Mouse (Mus musculus): ENCODE results near the gene Tmem255b. TPM values are rescaled to one million over a fixed set of nuclear protein-coding genes. Genes with fewer than 3 reads are reported as not detected.

Tmem255b gene
- polyA plus RNA-seq, 1 experiment from 2014 or later: 0.75 TPM

DNA sequence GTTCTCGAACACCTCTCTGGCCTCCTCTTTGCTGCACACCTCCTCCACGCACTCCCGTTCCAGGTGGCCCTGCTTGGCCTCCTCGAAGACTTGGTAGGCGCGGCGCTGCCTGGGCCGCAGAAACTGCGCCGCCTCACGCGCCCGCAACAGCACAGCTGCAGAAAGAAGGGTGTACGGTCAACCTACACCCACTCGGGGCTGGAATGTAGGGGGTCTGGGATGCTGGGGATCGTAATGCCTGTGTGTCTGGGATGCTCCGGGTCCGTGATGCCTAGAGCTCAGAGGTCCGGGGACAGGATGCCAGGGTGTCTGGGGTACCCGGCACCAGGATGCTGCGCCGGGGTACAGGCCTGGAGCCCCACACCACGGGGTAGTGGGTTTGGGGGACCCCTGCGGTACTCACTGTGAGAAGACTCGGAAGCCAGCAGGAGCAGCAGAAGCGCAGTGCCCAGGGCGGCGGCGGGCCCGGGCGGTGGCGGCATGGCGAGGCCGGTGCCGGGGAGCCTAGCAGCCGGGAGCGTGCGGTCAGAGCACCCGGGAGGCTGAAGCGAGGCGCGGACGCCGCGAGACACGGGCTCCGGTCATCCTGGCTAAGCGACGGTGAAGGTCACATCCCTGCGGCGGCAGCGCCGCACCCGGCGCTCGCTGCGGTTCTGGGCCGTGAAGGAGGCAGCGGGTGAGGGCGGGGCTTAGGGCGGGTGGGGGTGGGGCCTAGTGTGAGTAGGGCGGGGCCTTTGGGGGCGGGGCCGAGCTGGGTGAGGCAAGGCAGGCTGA lies 59.1 kb downstream of the Tmem255b start, which contains the start of gene Gas6:
Gas6 (minus strand) TSS at position 633 of the 774 bp plus-strand sequence.
- H3K27ac ChIP-seq: no peak within 1 kb of the TSS; the same call in 1 of the 2 replicates
- H3K9ac ChIP-seq: peak within 1 kb of the TSS; percentile 59
- peak; percentile 58 for ATAC-seq (ENCODE audit: borderline replicate concordance, extremely low read depth, low FRiP score, low TSS enrichment)
- H3K4me3 ChIP-seq: peak within 1 kb of the TSS; percentile 63
- no peaks in the 10 kb centered on the region for H3K9me3 ChIP-seq
- 1% methylated on average over 61 of the region's 64 CpGs for WGBS
- peaks cover 43% of the 10 kb centered on the region for H3K4me1 ChIP-seq
- H3K27me3 ChIP-seq: peaks cover 24% of the 10 kb centered on the region; the same call in 1 of the 2 replicates
- H3K4me2 ChIP-seq: peak within 1 kb of the TSS; percentile 91
- no peaks in the 10 kb centered on the region for H3K36me3 ChIP-seq

DNA sequence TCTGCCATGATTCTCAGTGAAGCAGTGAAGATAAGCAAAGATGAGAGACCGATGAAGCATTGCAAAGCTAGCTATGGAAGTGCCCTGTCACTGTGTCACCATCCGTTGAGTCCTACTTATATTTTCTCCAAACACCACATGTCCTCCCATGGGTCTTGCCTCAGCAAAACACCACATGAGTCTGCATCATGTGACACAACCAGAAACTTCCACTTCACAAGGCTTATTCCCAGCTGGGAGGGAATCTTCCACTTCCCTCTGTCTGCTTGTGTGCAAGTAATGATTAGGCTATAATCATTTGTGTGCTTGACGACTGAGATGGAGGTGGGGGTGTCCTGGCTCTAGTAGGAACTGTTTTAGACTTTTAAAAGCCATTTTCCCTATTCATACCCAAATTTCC lies 66.2 kb downstream of the Tmem255b start:
- Histone ChIP-seq H3K9ac (no peak overlapping the region), H3K27me3 (no peaks in the 10 kb centered on the region), H3K4me2 (no peak overlapping the region), H3K36me3 (no peaks in the 10 kb centered on the region), H3K27ac (no peak overlapping the region), H3K4me3 (no peak overlapping the region), H3K9me3 (no peaks in the 10 kb centered on the region), H3K4me1 (peaks cover 12% of the 10 kb centered on the region; the same call in 1 of the 2 replicates)
- 82% methylated on average over 3 of the region's 3 CpGs for WGBS
- ATAC-seq (ENCODE audit: borderline replicate concordance, extremely low read depth, low FRiP score, low TSS enrichment): no peak

DNA sequence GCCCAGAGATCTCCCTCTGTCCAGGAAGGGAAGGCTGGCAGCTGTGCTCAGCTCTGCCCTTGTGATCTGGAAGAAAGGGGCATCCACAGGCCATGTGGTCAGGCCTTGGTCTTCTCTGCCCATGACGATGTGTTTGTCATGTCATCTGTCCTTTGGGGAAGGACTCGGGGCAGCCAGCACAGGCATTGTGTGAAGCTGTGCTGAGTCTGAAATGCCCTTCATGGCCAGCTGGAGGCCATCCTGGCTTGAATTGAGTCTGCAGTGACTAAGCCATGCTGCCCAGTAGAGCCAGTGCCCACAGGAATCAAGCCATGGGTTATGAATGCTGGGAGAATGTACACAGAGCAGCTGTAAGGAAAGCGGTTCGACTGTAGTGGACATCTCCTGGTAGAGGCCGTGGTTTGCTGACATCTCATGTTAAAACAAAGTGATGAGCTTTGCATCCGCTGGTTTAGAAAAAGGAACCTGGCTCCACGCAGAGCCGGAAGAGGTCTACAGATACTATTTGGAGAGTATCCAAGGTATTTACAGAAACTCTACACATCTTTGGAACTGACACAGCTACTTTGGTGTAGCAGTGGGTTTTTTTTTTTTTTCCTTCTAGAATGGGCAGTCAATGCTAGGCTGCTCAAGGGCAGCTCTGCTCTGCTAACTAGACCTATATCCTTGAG lies 69.1 kb downstream of the Tmem255b start:
- Histone ChIP-seq H3K4me3 (no peak overlapping the region), H3K4me1 (peaks cover 34% of the 10 kb centered on the region), H3K27ac (no peak overlapping the region), H3K9ac (no peak overlapping the region), H3K36me3 (no peaks in the 10 kb centered on the region), H3K4me2 (no peak overlapping the region), H3K9me3 (no peaks in the 10 kb centered on the region), H3K27me3 (no peaks in the 10 kb centered on the region)
- 0 out of 2 replicates have a peak, but pooled peaks have one; percentile 10 for ATAC-seq (ENCODE audit: borderline replicate concordance, extremely low read depth, low FRiP score, low TSS enrichment)
- WGBS: 67% methylated on average over 8 of the region's 8 CpGs

DNA sequence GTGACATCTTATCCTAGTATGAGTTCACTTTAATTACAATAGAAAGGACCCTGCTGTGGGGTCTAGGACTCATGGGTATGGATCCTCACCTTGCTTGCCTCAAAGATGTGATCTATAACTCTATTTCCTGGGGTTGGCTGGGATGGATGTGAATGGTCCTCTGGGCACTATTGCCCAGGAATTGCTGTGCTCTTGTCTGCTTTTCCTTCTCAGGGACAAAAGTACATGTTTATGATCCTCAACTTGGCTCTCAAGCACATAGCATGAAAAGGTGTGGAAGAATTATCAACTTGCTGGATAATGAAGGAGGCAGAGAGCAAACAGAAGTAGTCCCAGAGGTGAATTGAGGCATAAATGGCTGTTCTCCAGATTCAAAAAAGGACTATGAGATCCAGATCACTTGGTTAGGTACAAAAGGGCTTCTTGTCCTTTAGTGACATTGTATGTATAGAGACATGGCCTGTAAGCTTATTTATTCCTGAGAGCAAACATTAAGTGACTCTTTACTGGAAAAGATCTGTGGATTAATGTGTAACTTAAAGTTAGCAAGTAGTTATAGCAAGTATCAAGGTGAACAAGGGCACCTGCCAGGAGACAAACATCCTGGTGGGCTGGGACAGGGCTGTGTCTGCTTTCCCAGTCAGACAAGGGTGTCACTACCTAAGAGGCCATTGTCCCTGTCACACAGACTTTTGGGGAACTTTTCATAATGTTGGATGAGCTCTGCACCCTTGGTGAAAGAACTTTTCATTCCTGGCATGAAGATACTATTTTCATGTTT lies 70.1 kb downstream of the Tmem255b start:
- Histone ChIP-seq H3K4me3 (no peak overlapping the region), H3K27me3 (no peaks in the 10 kb centered on the region), H3K4me2 (no peak overlapping the region), H3K36me3 (no peaks in the 10 kb centered on the region), H3K9ac (no peak overlapping the region), H3K27ac (no peak overlapping the region), H3K4me1 (peaks cover 34% of the 10 kb centered on the region), H3K9me3 (no peaks in the 10 kb centered on the region)
- no peak for ATAC-seq (ENCODE audit: borderline replicate concordance, extremely low read depth, low FRiP score, low TSS enrichment)

DNA sequence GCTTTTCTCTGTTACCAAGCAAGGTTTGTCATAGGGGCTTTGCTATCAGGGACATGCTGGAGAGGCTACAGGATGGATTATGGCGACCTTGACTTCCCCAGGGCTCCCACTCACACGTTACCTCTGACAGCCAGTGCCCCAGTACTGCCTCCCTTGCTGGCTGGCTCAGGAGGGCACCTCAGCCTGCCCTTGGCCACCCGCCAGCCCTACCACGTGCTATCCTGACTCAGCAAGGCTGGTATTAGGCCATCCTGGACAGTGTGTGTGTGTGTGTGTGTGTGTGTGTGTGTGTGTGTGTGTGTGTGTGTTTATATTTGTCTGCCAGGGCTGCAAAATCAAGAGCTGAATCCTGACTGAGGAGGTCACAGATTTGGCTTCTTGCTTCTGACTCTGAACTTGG lies 71.9 kb downstream of the Tmem255b start:
- Histone ChIP-seq H3K36me3 (no peaks in the 10 kb centered on the region), H3K27ac (peak overlapping the region; percentile 18), H3K4me1 (peaks cover 34% of the 10 kb centered on the region), H3K27me3 (no peaks in the 10 kb centered on the region), H3K4me3 (no peak overlapping the region), H3K9ac (no peak overlapping the region), H3K4me2 (no peak overlapping the region), H3K9me3 (no peaks in the 10 kb centered on the region)
- WGBS: 36% methylated on average over 4 of the region's 4 CpGs
- peak; percentile 64; the same call in 1 of the 2 replicates for ATAC-seq (ENCODE audit: borderline replicate concordance, extremely low read depth, low FRiP score, low TSS enrichment)

DNA sequence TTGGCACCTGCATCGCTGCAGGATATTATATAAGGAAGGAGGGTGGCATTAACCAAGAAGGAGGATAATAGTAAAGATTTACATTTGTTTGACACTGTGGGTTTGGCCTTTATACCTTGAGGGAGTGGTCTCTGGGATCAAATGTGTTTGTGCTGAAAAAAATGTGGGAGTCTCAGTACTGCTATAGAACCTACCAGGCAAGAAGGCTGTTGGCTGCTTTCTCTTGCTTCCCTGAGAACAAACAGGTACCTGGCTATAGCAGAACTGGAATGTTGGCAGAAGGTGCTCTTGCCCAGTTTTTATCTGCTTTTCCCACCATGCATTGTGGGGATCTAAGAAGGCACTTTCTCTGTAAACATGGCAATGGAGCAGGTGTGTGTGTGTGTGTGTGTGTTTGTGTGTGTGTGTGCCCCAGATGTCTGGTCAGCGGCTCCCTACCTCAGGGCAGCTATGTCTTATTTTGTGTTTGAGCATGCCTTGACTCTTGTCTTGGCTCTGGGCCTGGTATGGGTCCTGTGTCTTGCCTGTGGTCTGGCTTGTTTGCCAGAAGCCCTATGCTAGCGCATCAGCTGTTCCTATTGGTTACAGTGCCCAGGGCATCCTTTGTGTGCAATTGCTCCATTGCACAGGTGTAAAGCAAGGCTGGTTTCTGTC lies 72.4 kb downstream of the Tmem255b start:
- Histone ChIP-seq H3K27ac (peak overlapping the region; percentile 18), H3K4me3 (no peak overlapping the region), H3K9me3 (no peaks in the 10 kb centered on the region), H3K27me3 (no peaks in the 10 kb centered on the region), H3K36me3 (no peaks in the 10 kb centered on the region), H3K9ac (no peak overlapping the region), H3K4me2 (no peak overlapping the region), H3K4me1 (peaks cover 35% of the 10 kb centered on the region)
- ATAC-seq (ENCODE audit: borderline replicate concordance, extremely low read depth, low FRiP score, low TSS enrichment): peak; percentile 38; the same call in 1 of the 2 replicates
- 76% methylated on average over 3 of the region's 3 CpGs for WGBS

DNA sequence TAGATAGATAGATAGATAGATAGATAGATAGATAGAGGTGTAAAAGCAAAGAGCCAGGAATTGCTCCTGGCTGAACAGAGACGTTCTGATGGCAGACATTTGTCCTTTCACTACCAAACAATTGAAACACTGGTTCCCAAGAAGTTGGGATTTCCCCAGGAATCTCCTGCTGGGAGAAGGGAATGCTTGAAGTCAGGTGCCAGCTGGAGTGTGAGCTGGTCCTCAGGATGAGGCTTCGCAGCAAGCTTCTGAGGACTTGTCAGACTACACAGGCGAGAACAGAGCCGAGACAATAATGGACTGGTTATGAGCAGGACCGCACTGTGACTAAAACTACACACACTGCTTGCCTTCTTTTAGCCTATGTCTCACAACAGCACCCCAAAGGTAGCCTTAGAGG lies 77.0 kb downstream of the Tmem255b start:
- H3K36me3 ChIP-seq: no peaks in the 10 kb centered on the region
- no peaks in the 10 kb centered on the region for H3K9me3 ChIP-seq
- WGBS: 73% methylated on average over 5 of the region's 5 CpGs
- ATAC-seq (ENCODE audit: borderline replicate concordance, extremely low read depth, low FRiP score, low TSS enrichment): no peak
- no peak overlapping the region for H3K27ac ChIP-seq
- no peaks in the 10 kb centered on the region for H3K27me3 ChIP-seq
- no peak overlapping the region for H3K4me3 ChIP-seq
- no peak overlapping the region for H3K4me2 ChIP-seq
- H3K4me1 ChIP-seq: peaks cover 43% of the 10 kb centered on the region
- H3K9ac ChIP-seq: no peak overlapping the region

DNA sequence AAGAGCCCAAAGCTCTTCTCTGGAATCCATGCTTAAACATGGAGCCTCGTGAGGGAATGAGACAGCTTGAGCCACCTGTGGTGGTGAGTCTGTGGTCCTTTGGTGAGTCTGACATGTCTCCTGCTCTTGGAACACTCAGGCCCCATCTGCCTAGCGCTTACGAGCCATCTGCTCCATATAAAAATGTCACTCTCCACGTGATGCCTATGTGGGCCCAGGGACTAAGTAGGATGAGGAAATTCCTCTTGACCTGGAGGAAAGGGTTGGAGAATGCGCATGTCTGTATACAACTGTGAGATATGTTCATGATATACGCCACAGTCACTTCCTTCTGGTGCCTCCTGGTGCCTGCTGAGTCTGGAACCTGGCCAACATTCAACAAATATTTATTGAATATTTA lies 77.7 kb downstream of the Tmem255b start:
- no peaks in the 10 kb centered on the region for H3K9me3 ChIP-seq
- no peak overlapping the region for H3K27ac ChIP-seq
- ATAC-seq (ENCODE audit: borderline replicate concordance, extremely low read depth, low FRiP score, low TSS enrichment): peak; percentile 43; the same call in 1 of the 2 replicates
- 32% methylated on average over 6 of the region's 6 CpGs for WGBS
- H3K9ac ChIP-seq: no peak overlapping the region
- no peaks in the 10 kb centered on the region for H3K36me3 ChIP-seq
- H3K27me3 ChIP-seq: no peaks in the 10 kb centered on the region
- peaks cover 37% of the 10 kb centered on the region for H3K4me1 ChIP-seq
- no peak overlapping the region for H3K4me3 ChIP-seq
- no peak overlapping the region for H3K4me2 ChIP-seq

DNA sequence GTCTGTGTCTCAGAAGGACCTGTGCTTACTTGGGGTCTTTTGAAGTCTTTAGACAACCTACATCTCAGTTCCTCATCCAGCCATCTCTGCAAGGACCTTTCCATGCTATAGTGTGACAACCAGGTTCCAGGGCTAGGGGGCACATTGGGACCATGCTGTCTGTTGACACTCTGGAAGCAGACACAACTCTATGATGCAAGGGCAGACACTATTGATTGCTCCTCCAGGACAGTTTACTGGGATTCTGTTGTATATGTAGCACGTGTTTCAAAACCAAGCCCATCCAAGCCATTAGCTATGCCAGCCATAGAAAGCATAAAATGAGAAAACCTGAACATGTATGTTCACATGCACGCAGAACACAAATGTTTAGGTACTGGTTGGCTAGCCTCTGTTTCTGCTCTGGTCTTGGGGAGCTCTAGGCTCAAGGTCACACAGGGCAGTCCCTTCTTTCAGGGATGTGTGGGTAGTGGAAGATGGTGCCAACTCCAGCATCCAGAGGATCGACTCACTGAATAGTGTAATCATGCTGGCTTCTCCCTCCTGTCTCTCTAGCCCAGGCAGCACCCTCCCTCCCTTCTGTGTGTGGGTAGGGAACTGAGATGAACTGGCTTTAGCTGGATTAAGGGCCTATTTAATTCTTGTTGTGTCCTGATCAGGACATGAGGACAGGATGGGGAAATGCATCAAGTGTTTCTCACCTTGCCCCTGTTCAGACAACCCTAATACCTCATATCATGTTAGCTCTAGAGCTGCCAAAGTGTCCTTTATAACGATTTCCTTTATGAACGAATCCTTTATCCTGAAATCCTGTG lies 78.8 kb downstream of the Tmem255b start:
- no peaks in the 10 kb centered on the region for H3K27me3 ChIP-seq
- no peaks in the 10 kb centered on the region for H3K36me3 ChIP-seq
- no peak overlapping the region for H3K4me2 ChIP-seq
- H3K9ac ChIP-seq: no peak overlapping the region
- WGBS: 75% methylated on average over 5 of the region's 5 CpGs
- ATAC-seq (ENCODE audit: borderline replicate concordance, extremely low read depth, low FRiP score, low TSS enrichment): no peak
- H3K4me3 ChIP-seq: no peak overlapping the region
- peaks cover 28% of the 10 kb centered on the region for H3K4me1 ChIP-seq
- H3K27ac ChIP-seq: no peak overlapping the region
- H3K9me3 ChIP-seq: no peaks in the 10 kb centered on the region

DNA sequence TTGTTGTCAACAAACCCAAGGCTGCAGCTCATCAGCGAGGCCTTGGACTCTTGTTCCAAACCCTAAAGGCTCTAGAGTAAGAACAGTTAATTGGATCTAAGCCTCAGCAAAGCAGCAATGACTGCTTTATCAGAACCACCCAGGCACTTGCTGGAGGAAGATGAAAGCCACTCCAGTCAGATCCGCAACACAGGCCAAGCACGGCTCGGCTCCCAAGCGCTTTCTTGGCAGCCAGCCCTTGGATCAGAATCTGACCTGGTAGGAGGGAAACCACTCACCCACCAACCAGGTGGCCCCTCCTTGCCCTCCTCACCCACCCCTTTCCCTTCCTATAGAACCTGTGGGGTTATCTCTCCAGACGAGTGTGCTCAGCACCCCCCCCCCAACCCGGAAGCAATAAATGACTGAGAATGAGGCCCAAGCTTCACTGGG lies 81.0 kb downstream of the Tmem255b start:
- WGBS: 20% methylated on average over 7 of the region's 7 CpGs
- H3K4me2 ChIP-seq: no peak overlapping the region
- peak overlapping the region; percentile 65 for H3K27ac ChIP-seq
- no peak overlapping the region for H3K9ac ChIP-seq
- no peaks in the 10 kb centered on the region for H3K9me3 ChIP-seq
- no peaks in the 10 kb centered on the region for H3K27me3 ChIP-seq
- H3K4me3 ChIP-seq: no peak overlapping the region
- no peaks in the 10 kb centered on the region for H3K36me3 ChIP-seq
- peak; percentile 74 for ATAC-seq (ENCODE audit: borderline replicate concordance, extremely low read depth, low FRiP score, low TSS enrichment)
- H3K4me1 ChIP-seq: peaks cover 36% of the 10 kb centered on the region

DNA sequence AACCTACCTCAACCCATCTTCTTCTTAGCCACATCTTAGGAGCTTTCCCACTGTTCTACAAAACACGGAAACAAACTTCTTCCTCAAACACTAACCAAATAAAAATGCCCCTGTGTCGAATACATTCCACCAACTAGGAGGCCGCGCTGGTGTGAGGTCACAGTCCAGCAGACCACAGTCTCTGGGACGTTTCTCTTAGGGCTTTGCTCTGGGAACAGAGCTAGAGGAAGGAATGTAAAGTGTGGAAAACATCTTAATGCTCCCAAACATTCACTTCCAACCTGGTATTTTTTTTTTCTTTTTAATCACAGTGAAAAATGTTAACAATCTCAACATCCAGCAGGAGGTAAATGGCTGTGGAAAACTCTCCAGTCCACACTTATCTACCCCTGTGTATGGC lies 81.7 kb downstream of the Tmem255b start:
- Histone ChIP-seq H3K4me1 (peaks cover 36% of the 10 kb centered on the region), H3K36me3 (no peaks in the 10 kb centered on the region), H3K27ac (peak overlapping the region; percentile 65; the same call in 1 of the 2 replicates), H3K9me3 (no peaks in the 10 kb centered on the region), H3K9ac (no peak overlapping the region), H3K4me3 (no peak overlapping the region), H3K27me3 (no peaks in the 10 kb centered on the region), H3K4me2 (no peak overlapping the region)
- 67% methylated on average over 5 of the region's 5 CpGs for WGBS
- ATAC-seq (ENCODE audit: borderline replicate concordance, extremely low read depth, low FRiP score, low TSS enrichment): no peak

All from lung, embryonic 15.5 days (tissue).